Mouse (Mus musculus) heart, embryonic 14.5 days (tissue): Measurements from ENCODE around the gene Atp2c2. TPM values are rescaled to one million over a fixed set of nuclear protein-coding genes. Genes with fewer than 3 reads are reported as not detected.

Experiments used
- ATAC-seq: fragments of 200-750 bp; cut with Nextera tagmentation; 2 replicates; pipeline ENCODE4 v1.8.0; 2017; ENCODE audit warnings: low read depth, moderate TSS enrichment; ENCODE audit not compliant: insufficient number of reproducible peaks, insufficient read depth, low FRiP score
- H3K27ac ChIP-seq, 2 experiments: fragments of 200-500 bp in 1 of 2; fragments of 300-500 bp in 1 of 2; sonication (generic) in 1 of 2; replicated peaks in 1 of 2; 2 replicates each; pipeline ENCODE4 v1.5.1; 2012 to 2014; ENCODE audit warnings: low read depth in 2 of 2, low read length in 2 of 2, control low read depth in 1 of 2, mild to moderate bottlenecking in 1 of 2, mixed read lengths in 1 of 2; ENCODE audit not compliant: control insufficient read depth in 1 of 2, insufficient read depth in 1 of 2
- H3K27me3 ChIP-seq: fragments of 300-500 bp; sonication (generic); 2 replicates; pipeline ENCODE4 v1.6.1; 2014; ENCODE audit warnings: mild to moderate bottlenecking, low read length, control low read depth; ENCODE audit not compliant: control insufficient read depth, insufficient read depth
- H3K36me3 ChIP-seq: fragments of 300-500 bp; sonication (generic); 2 replicates; pipeline ENCODE4 v1.6.1; 2014; ENCODE audit warnings: mild to moderate bottlenecking, control low read depth, low read length, mixed read lengths; ENCODE audit not compliant: control insufficient read depth, insufficient read depth
- H3K4me1 ChIP-seq, 2 experiments: fragments of 200-500 bp in 1 of 2; fragments of 300-500 bp in 1 of 2; sonication (generic) in 1 of 2; 2 replicates each; pipeline ENCODE4 v1.6.1; 2012 to 2014; ENCODE audit warnings: low read length in 2 of 2, control low read depth in 1 of 2, mixed read lengths in 1 of 2; ENCODE audit not compliant: control insufficient read depth in 2 of 2, insufficient read depth in 2 of 2
- H3K4me2 ChIP-seq: fragments of 300-500 bp; sonication (generic); 2 replicates; pipeline ENCODE4 v1.6.1; 2014; ENCODE audit warnings: mild to moderate bottlenecking, low read length
- H3K4me3 ChIP-seq, 2 experiments: fragments of 200-500 bp in 1 of 2; fragments of 300-500 bp in 1 of 2; sonication (generic) in 1 of 2; 2 replicates each; pipeline ENCODE4 v1.5.1; 2012 to 2014; ENCODE audit warnings: low read length in 2 of 2, mild to moderate bottlenecking in 2 of 2, control low read depth in 1 of 2, low read depth in 1 of 2, moderate library complexity in 1 of 2; ENCODE audit not compliant: control insufficient read depth in 1 of 2, insufficient read depth in 1 of 2
- H3K9ac ChIP-seq: fragments of 300-500 bp; sonication (generic); 2 replicates; pipeline ENCODE4 v1.6.1; 2014; ENCODE audit warnings: mild to moderate bottlenecking, low read length
- H3K9me3 ChIP-seq: fragments of 300-500 bp; sonication (generic); 2 replicates; pipeline ENCODE4 v1.6.1; 2016; ENCODE audit warnings: low read length, control low read depth; ENCODE audit not compliant: control insufficient read depth
- WGBS: fragments of 180-500 bp; shearing (Covaris S2); extraction: QIAGEN DNeasy Blood & Tissue Kit; methylation state at CpG from one replicate; pipeline ENCODE4 v1.1.7; 2014; 5-methylcytosine and 5-hydroxymethylcytosine counted together
- polyA plus RNA-seq: library from polyadenylated mRNA; unstranded; fragments of >200 nt; fragmentation: Nextera tagmentation; extraction: Ambion mirVana; gene quantifications from 2 replicates; pipeline ENCODE4 v1.2.1, GENCODE M21; 2014

Gene Atp2c2
- polyA plus RNA-seq, 1 experiment from 2014 or later: 0.43 TPM

DNA sequence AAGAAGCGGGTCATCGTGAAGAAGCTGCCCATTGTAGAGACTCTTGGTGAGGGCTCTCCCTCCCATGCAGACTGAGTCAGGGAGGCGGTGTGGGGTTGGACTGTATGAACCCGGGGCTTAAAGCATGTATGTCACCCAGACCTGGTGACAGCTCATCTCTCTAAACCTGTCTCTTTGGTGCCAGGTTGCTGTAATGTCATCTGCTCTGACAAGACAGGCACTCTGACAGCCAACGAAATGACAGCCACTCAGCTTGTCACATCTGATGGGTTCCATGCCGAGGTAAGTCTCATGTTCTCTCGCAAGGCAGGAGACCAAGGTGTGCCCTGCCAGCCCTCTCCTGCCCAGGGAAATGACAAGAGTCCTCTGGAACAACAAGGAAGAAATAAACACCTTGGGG lies 42.6 kb downstream of the Atp2c2 start:
- Histone ChIP-seq H3K4me2 (no peak overlapping the region), H3K9ac (no peak overlapping the region), H3K27ac (no peak overlapping the region), H3K4me3 (no peak overlapping the region), H3K9me3 (no peaks in the 10 kb centered on the region), H3K36me3 (no peaks in the 10 kb centered on the region), H3K4me1 (no peaks in the 10 kb centered on the region; a peak in 1 of 4 replicates), H3K27me3 (no peaks in the 10 kb centered on the region)
- WGBS: 59% methylated on average over 7 of the region's 7 CpGs
- no peak for ATAC-seq

DNA sequence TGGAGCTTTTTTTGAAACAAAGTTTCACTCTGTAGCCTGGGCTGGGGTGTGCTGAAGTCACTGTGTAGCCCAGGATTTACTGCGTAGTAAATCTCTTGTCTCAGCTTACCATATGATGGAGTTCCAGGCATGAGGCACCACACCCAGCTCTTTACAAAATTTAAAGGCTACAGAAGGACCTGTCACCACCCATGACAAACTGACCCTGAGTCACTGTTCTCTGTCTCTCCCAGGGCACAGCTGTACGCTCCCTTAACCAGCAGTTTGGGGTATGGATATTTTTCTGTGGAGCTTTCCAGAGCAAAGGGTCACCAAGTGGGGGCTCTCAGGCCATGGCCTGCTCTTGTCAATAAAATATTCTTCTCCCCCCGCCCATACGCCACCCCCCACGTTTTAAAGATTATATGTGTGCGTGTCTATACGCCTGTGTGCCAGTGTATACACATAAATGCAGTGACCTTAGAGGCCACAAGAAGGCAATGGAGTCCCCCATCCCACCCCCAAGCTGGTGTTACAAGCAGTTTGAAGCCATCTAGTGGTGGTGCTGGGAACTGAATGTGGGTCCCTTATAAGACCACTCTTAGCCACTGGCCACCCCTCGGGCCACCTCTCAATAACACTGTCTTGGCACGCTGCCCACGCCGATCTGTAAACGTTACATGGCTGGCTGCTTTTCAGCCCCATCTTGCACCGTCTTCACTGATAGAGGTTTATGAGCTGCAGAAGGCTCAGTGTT lies 43.6 kb downstream of the Atp2c2 start:
- no peak overlapping the region for H3K27ac ChIP-seq
- H3K27me3 ChIP-seq: no peaks in the 10 kb centered on the region
- 42% methylated on average over 13 of the region's 13 CpGs for WGBS

DNA sequence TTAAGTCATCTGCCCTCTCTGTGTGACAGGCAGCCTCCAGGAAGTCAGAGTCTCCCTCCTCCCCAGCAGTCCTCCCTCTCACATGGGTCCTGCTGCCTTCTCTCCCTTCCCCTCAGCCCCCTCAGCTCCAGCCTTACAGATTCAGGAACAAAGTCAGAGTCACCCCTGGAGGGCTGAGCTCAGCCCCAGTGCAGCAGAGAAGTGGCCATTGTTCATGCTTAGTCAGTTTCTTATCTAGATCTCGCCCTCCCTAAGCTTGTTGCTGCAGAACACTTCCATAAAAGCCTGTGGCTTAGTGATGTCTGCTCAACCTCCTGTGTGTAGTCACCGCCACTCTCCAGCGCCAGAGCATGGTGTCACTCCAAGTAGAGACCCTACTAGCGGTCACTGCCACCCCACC lies 44.8 kb downstream of the Atp2c2 start:
- no peaks in the 10 kb centered on the region for H3K9me3 ChIP-seq
- H3K4me2 ChIP-seq: no peak overlapping the region
- H3K4me1 ChIP-seq: no peaks in the 10 kb centered on the region; a peak in 1 of 4 replicates
- no peak overlapping the region for H3K27ac ChIP-seq
- H3K36me3 ChIP-seq: no peaks in the 10 kb centered on the region
- H3K27me3 ChIP-seq: no peaks in the 10 kb centered on the region
- ATAC-seq: no peak
- no peak overlapping the region for H3K9ac ChIP-seq
- 43% methylated on average over 4 of the region's 4 CpGs for WGBS
- H3K4me3 ChIP-seq: no peak overlapping the region

More for the DNA sequence above, 43.6 kb downstream of the Atp2c2 start:
- Histone ChIP-seq H3K36me3 (no peaks in the 10 kb centered on the region), H3K9ac (no peak overlapping the region), H3K4me1 (no peaks in the 10 kb centered on the region; a peak in 1 of 4 replicates), H3K4me2 (no peak overlapping the region), H3K9me3 (no peaks in the 10 kb centered on the region), H3K4me3 (no peak overlapping the region)
- ATAC-seq: no peak

DNA sequence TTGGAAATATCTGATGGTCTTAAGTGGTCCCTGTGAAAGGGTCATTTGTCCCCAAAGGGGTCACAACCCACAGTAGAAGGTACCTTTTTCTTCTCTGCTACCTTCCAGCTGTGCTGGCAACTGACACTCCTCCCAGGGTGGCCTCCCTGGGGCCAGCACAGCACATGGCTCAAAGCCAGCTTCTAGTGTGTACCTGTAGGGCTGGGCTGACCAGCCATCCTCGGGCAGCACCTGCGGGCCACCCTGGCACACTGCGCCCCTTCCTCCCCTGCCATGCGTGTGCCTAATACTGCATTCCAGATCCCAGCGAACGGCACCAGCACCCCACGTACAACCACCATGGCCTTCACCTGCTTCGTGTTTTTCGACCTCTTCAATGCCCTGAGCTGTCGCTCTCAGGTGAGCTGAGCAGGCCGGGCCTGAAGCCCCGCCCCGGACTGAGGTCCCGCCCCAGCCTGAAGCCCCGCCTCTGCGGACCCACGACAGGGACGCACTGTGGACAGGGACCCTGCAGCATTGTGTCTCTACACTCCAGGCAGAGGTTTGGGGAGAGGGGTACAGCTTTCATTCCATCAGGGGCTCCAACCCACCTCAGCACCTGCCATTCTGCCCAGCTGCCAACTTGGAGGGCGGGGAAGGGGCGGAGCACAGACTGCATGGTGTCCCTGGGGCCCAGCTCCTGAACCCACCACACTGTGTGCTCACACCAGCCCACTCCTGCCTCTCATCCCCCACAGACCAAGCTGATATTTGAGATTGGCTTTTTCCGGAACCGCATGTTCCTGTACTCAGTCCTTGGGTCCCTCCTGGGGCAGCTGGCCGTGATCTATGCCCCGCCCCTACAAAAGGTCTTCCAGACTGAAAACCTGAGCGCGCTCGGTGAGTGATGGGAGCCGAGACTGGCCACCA lies 55.7 kb downstream of the Atp2c2 start:
- Histone ChIP-seq H3K4me2 (peak overlapping the region; percentile 53), H3K36me3 (peaks cover 9% of the 10 kb centered on the region; the same call in 1 of the 2 replicates), H3K27ac (no peak overlapping the region), H3K9ac (peak overlapping the region; percentile 21; the same call in 1 of the 2 replicates), H3K9me3 (no peaks in the 10 kb centered on the region), H3K4me3 (peak overlapping the region in 1 of 2 experiments; percentile 15; a peak in 2 of 4 replicates), H3K27me3 (no peaks in the 10 kb centered on the region), H3K4me1 (peaks cover 17 to 20% of the 10 kb centered on the region in 2 experiments)
- ATAC-seq: peak; percentile 35; the same call in 1 of the 2 replicates
- WGBS: 23% methylated on average over 28 of the region's 28 CpGs

DNA sequence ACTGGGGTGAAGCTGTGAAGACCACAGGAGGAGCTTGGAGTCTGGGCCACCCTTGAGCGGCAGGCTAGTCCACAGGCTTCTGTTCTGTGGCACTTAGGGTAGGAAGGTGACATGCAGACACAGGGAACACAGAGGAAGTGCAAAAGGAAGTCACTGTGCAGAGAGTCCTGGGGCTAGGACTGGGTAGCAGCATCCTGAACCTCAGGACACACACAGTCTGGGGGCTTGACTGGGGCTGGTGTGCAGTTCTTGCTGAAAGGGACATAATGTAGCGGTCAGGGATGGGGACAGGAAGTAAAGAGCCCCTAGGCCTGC lies 56.3 kb downstream of the Atp2c2 start:
- H3K27me3 ChIP-seq: no peaks in the 10 kb centered on the region
- H3K36me3 ChIP-seq: peaks cover 15% of the 10 kb centered on the region; the same call in 1 of the 2 replicates
- no peaks in the 10 kb centered on the region for H3K9me3 ChIP-seq
- no peak overlapping the region for H3K27ac ChIP-seq
- peak overlapping the region; percentile 53 for H3K4me2 ChIP-seq
- no peak overlapping the region for H3K9ac ChIP-seq
- WGBS: 66% methylated on average over 2 of the region's 2 CpGs
- H3K4me1 ChIP-seq: peaks cover 17 to 20% of the 10 kb centered on the region in 2 experiments
- peak overlapping the region in 1 of 2 experiments; percentile 15; a peak in 1 of 4 replicates for H3K4me3 ChIP-seq
- ATAC-seq: no peak

DNA sequence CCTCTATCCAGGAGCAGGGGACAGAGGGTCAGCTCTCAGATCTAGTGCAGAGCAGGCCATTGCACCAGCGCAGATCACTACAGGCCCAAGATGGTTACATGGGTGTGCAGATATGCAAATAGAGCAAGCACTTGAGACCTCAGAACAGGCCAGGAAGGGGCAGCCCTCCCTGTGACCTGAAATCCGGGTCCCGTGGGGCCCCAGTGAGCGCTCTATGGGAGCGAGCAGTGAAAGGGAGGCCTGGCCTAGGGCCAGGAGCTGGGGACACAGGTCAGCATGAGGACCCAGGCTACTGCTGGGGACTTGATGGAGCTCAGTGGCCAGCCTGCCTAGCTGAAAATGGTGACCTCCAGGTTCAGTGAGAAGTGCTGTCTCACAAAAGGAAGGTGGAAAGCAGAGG lies 56.7 kb downstream of the Atp2c2 start:
- H3K4me2 ChIP-seq: no peak overlapping the region
- H3K27me3 ChIP-seq: no peaks in the 10 kb centered on the region
- WGBS: 18% methylated on average over 5 of the region's 5 CpGs
- H3K9ac ChIP-seq: no peak overlapping the region
- H3K36me3 ChIP-seq: peaks cover 19% of the 10 kb centered on the region; the same call in 1 of the 2 replicates
- H3K9me3 ChIP-seq: no peaks in the 10 kb centered on the region
- ATAC-seq: no peak; the same call in 1 of the 2 replicates
- H3K27ac ChIP-seq: no peak overlapping the region
- H3K4me1 ChIP-seq: peaks cover 17 to 20% of the 10 kb centered on the region in 2 experiments
- H3K4me3 ChIP-seq: no peak overlapping the region

DNA sequence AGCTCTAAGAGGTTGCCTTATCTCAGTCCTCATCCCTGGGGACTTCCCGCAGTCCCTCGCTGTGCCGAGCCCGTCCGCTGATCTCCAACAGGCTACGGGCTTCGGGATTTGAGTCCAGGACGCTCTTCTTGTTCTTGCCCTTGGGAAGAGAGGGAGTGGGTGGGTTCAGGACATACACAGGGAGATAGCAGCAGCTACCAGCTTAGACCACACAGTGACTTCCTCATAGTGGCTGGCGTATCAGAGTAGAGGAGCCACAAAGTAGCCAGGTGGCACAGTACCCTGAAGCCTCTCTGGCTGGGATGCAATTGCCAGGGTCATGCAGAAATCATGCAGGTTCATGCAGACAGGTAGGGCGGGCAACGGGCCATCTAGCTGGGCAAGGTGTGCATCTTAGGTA lies 61.9 kb downstream of the Atp2c2 start:
- Histone ChIP-seq H3K27me3 (no peaks in the 10 kb centered on the region), H3K9me3 (no peaks in the 10 kb centered on the region), H3K27ac (no peak overlapping the region), H3K9ac (no peak overlapping the region), H3K4me3 (no peak overlapping the region), H3K4me2 (no peak overlapping the region), H3K36me3 (peaks cover 51% of the 10 kb centered on the region), H3K4me1 (peaks cover 5 to 8% of the 10 kb centered on the region in 2 experiments)
- no peak for ATAC-seq
- 79% methylated on average over 11 of the region's 11 CpGs for WGBS
